Mouse (Mus musculus) heart, postnatal 4 days (tissue): Measurements from ENCODE around the gene Pde4d. TPM values are rescaled to one million over a fixed set of nuclear protein-coding genes. Genes with fewer than 3 reads are reported as not detected.

ENCODE experiments used
- DNase-seq: peaks from one replicate; pipeline ENCODE4 v3.0.0; 2021
- total RNA-seq, 2 experiments: library from RNA; stranded (reverse); gene quantifications; 2 replicates each; pipeline ENCODE4 v1.2.3; 2021

The Pde4d gene
- total RNA-seq, 2 experiments from 2014 or later: 57.1 to 61.1 TPM

DNA sequence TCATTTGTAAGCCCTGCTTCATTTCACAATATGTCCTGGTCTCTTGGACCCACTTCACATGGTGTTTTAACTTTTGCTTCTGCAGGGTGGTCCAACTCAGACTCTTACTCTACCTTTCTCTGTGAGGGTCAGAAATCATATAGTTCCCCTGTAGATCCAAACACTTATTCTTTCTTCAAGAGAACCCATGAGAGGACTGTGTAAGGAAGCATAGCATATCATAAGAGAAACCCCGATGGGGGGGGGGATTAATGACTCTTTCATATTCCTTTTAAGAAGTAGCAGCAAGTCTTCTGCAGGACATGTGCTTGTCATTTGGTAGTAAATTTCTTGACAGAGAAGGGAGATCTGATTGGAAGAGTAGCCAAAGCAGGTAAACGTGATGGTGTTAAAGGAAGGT lies 603.1 kb downstream of the Pde4d start:
- no peak for DNase-seq

DNA sequence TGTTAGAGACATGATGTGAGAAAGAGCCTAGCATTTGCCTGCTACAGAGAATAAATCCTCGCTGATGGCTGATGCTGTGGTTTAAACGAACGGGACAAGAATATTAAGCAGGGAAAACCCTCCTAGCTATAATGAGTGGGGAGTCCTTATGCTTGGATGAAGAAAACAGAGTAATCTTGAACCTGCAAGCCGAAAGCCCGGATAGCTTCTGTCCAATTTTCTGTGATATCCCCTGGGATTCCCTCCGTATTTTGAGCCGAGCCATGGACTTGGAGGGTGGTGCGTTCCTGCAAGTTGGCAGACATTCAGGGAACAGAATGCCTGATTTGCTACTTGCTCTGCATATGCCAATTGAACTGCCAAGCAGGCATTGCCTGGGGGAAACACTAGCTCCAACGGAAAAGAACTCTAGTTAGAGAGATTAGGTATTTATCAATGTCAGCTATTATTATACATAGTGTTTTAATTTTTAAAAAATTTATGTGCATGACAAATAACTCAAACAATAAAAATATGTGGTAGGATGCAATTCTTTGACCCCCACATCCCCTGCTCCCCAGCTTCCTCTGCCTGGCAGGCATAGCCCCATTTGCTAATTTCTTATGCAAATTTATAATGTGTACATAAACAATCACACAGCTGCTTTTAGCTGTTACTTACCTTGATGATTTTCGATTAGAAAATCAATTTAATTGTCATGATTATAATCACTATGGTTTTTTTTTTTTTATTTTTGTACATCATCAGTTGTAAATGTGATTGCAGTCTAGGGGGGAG lies 603.7 kb downstream of the Pde4d start:
- no peak for DNase-seq

DNA sequence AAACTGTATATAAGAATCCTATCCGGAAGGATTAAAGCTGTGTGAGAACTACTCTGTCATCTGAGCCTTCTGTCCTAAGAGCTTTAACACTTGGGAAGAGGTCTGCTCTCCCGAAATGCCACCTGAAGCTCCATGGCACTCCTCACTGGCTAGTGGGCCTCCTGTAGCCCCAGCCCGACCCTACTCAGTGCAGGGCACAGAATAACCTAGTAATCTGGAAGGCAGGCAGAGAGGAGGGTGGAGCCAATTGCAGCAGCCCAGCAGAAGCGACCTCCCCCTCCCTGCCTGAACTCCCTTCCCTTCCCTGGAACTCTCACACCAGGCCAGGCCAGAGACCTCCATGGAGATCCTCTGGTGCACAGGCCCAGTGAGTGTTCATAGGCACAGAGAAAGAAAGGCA lies 608.3 kb downstream of the Pde4d start:
- no peak for DNase-seq

DNA sequence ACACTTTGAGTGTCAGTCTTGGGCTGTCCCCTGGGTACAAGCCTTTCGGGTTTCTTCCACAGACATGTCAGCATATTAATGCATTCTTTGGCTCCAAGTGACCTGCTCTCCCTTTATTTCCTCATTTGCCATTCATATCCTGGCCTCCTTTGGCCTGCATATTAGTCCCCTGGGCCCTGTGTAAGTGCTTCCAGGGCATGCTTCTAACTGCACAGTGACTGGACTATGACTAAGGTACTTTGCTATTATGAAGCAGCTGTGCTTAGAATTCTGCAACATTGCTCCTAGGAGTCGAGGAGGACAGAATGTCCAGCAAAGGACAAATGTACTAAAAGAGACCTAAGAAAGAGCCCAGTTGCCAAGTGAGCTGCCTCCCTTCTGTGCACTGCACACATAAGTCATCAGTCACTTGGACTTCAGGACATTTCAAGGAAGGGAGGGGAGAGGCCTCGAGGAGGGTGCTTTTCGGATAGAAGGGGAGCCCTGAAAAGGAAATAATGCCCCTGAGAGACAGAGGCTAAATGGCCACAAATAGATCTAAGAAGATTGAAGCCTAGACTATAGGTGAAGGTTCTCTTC lies 616.9 kb downstream of the Pde4d start:
- DNase-seq: peak; percentile 18

DNA sequence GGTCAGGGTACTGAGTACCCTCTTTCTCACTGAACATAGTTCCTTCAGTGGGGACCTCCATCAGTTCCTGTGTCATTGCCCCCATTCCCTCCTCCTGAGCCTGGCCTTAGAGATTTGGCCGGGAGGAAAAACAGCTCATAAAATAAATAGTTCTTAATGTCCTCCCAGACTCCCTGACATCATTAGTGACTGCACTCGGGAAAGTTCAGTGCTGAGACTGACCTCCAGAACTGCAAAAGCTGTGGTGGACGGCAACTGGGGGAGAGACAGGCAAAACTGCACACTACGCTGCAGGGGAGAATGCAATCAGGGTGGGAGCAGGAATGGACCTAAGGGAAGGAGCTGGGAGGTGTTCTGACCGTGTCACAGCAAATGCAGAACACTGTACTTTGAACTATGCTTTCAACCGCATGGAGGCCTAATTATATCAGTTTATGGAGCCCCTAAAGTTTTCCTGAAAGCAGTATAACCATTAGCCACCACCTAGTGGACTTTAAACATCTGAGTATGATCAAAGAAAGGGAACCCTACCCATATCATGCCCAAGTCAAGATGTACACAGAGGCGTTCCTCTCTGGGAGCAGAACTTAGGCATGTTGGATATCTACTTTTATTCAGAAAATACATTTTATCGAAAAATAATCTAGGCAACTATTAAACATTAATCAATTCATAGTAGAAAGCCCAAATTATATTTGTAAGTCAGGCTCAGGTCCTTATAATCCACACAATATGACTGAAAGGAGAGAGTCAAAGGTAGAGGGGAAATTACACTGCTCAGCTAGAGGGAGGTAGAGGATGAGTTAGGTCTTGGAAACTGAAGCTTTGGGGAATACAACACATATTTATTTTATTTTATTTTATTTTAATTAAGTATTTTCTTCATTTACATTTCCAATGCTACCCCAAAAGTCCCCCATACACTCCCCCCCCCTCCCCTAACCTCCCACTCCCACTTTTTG lies 618.8 kb downstream of the Pde4d start:
- no peak for DNase-seq

DNA sequence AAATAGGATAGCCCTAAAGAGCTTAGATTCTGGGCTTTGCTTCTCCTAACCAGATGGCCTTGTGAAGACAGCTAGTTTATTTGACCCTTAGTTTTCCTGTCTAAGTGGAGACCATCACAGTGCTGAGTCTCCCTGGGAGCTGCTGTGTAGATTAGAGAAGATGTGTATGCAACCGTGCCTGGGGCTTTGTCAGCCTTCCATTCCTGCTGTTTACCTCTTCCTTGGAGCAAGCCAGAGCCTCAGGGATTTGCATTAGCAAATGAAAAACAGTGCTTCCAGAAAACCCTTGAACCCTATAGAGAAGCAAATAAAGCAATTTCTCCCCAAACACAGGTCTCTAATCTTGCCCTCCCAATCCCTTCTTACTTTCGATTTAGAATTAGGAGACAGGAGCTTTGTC lies 623.6 kb downstream of the Pde4d start:
- no peak for DNase-seq

DNA sequence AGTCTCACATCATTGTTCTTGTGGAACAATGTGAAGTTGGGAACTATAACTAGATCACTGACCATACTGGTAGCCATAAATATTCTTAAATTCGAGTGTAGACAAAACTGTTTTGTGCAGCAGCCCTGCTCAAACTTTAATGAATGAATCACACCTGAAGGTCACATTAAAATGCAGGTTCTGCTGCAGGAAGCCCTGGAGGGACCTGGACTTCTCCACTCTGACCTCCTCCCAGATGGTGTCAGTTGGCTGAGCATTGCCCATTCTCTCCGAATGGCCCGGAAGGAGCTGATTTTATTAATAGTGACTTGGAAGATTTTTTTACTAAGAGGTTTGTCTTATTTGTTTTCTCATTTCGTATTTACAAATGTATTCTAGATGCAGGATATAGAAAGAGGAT lies 624.3 kb downstream of the Pde4d start:
- no peak for DNase-seq

DNA sequence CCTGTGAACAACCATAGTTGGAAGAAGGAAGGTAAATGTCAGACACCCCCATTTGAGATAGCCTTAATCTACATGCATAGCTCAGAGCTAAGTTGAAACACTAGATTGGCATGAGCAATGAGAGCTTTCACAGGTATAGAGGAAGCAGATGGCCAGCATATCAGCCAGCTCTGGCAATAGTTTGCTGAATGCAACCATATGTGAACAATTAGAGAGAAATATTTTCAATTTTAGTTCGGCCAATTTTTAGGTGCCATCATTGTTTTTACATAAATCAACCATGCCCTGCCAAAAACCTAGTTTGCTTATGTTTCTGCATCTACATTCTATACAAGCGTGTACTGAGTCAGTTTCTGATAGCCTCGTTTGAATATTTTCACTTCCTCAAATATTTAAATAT lies 642.9 kb downstream of the Pde4d start:
- no peak for DNase-seq

DNA sequence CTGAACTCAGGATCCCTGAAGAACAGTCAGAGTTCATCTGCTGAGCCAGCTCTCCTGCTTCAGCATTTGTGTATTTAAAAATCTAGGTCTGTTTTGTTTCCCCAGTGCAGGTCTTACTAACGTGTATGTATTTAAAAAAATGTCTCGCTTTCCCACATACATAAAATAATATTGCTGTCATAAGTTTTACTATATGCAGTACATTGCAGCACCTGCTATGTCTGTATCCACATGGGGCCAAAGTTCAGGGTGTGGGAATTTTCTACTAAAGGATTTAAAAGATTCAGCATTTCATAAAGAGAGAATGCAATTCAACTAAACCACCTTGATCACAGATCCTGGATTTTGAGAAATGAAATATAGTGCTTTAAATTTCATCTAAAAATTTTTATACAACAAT lies 646.9 kb downstream of the Pde4d start:
- DNase-seq: no peak

DNA sequence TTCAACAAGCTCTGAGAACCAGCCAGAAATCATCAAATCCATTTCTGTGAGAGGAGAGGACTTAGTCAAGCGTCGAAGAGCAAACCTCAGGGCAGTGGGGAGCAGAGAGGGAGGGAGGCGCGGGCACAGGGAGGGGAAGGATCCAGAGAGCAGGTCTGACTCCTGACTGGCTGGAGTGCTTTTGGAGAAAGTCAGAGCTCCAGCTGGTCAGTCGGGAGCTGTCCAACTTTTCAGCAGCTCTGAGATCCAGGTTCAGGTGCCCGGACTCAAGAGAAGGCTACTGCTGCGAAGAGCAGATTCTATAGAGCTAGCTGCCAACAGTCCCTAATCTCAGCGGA lies 666.2 kb downstream of the Pde4d start:
- peak; percentile 73 for DNase-seq

DNA sequence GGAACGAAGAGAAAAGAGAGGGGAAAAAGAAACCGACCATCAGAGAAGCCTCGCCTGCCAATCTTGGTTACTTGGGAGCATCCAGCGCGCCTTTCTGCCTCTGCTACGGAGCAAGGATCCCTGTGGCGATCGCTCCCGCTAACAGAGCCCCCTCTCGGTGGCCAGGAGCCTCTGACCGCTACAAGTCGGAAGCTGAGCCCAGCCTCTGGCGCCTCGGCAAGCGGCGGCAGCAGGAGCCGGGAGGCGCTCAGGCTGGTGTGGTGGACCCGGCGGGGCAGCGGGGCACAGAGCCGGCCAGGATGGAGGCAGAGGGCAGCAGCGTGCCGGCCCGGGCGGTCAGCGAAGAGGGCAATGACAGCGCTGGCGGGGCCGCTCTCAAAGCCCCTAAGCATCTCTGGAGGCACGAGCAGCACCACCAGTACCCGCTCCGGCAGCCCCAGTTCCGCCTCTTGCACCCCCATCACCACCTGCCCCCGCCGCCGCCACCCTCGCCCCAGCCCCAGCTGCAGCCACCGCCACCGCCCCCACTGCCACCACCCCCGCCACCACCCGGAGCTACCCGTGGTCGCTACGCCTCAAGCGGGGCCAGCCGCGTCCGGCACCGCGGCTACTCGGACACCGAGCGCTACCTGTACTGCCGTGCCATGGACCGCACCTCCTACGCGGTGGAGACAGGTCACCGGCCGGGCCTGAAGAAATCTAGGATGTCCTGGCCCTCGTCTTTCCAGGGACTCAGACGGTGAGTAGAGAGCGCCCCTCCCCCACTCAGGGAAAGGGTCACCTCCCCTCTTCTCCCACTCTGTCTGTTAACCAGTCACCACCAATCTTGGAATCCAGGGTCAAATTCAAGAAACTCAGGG lies 666.8 kb downstream of the Pde4d start:
- peak; percentile 53 for DNase-seq

DNA sequence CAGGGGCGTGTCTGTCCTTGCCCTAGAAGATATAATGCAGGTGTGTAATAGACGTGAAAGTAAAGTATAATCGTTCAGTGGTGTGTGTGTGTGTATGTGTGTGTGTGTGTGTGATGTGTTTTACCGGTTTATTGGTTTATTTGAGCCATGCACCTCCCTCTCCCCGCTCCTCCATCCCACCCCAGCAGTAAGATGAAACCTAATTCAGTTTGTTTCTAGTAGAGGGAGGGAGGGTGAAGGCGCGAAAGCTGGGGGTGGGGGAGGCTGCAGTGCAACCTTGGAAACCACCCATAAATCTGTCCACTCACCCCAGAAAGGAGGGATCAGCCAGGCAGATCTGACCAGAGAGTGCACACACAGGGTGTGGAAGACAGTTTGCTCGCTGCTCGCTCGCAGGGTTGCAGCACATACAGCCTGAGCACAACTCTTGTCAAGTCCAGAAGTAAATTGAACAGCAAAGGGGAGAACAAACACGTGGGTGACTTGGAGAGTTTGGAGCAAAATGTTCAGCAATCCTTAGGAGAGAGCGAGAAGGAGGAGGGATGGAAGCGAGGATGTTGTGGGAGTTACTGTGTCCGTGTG lies 667.6 kb downstream of the Pde4d start:
- DNase-seq: no peak

DNA sequence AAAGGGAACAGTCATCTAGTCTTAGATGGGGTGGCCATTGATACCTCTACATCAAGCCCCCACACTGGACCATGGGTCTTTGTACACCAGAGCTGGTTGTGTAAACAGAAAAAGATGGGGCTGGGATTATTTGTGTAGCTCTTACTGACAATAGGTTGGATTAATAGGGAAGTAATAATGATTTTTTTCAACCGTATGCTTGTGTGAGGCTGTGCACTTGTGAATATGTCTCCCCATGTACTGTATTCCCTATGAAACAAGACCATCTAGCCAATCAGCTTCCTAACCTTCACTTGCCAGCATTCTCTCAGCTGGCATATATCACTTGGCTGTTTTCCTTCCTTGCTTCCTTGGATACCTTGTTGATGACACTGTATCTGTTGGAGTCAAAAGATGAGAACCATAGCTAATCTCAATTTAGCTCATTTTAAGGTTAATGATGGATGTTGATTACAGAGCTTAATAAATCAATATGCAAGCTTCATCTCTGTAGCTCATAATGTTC lies 668.6 kb downstream of the Pde4d start:
- DNase-seq: no peak

DNA sequence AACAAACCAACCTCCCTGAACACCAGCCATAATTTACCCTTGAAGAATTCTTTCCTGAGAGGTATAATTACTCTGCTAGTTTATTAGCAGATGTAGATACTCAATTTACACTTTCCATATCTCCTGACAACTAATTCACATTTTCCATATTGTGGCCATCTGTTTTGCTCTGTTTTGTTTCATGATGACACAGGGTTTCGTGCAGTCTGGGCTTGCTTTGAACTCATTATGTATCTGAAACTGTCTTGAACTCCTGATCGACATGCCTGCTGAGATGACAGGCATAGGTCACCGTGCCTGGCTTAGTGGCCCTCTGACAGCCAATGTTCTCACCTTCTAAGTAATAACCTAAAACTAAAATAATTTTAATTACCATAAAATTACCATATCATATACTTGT lies 672.1 kb downstream of the Pde4d start:
- no peak for DNase-seq

DNA sequence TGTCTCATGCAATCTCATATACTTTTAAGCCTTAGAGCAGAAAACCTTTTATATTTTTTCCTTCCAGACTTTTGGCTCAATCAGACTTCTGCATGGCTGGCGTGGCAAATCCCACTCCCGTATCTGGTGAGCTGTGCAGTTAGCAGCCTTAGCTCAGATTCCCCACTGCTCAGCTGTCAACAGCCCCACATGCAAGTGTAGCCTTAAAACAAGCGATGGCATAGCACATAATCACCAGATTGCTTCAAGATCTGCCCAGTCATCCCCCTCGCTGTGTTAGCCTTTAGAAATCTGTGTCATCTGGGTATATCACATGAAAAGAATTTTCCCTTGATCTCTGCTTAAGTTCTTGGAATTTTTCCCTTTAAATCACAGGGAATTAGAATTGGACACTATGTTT lies 686.7 kb downstream of the Pde4d start:
- no peak for DNase-seq

DNA sequence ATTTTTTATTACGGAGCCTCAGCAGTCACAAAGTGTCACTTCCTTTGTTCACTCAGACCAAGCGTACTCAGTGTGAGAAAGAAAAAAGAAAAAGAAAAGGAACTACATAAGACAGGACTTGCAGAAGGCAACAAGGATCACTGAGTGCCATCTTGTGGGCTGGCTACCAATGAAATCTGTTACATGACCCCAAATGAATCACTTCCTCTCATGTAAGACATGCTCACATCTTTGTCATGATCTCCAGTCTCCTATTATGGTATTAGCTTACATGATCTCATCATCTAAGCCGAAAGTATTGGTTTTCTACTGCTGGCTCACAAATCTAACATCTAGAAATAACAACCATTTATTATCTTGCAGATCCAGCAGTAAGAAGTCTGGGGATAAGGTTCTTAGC lies 709.0 kb downstream of the Pde4d start:
- DNase-seq: no peak

DNA sequence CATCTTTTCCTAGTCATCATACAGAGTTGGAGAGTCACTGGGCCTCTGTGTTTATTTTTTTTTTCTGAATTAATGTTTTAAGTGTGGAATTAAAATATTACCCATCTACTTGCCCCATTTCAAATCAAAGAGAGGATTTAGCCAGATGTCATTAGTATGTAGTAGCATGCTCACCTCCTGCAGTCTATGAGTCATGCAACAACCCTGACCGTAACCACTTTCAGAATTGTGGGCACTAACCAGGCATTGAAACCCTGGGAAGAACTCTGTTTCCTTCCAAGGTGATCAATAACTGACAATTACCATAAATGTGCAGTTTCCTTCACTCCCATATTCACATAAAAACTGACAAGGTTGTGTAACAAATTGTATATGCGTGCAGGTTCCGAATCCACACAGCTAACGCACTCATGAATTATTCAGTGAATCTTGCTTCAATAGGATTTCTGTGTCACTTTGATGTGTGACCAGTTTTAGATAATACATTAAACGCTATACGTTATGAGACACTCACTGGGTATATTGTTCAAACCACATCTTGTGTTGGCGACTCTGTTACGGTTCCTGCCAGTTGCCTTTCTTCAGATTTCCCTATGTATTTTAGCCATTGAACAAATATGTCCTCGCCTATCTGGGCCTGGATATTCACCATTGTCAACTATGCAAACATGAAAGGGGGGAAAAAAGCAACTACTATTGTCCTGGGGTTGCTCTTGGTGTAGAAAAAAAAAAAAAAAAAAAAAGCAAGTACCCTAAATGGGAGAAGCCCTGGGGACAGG lies 719.0 kb downstream of the Pde4d start:
- no peak for DNase-seq

DNA sequence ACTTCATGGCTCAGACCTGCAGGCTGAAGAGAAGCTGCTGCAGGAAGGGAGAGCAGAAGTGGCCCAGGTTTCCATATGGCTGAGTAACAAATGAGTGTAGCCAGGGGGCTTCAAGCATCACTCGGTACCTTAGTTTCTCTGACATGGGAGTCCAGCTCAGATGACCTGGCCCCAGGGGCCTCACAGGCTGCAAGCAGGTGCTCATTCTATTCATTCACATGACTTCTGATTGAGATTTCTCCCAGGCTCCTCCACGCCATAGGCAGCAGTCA lies 719.5 kb downstream of the Pde4d start:
- DNase-seq: no peak

DNA sequence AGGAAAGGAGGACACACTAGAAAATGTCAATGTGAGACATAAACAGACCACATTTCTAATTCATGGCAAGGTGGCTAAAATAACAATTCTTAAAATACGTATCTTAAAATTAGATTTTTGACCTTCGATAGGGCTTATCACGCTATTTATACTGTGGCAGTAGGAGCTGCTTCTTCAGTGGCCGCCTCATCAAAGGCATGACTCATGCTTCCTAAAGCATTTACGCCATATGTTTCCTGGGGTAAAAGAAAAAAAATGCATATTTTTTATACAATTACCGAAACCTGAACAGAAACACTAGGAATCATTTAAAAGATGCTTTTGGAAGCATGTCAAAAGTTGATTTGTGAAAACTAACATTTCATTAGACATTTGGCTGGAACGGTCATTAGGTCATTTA lies 721.9 kb downstream of the Pde4d start:
- DNase-seq: no peak

DNA sequence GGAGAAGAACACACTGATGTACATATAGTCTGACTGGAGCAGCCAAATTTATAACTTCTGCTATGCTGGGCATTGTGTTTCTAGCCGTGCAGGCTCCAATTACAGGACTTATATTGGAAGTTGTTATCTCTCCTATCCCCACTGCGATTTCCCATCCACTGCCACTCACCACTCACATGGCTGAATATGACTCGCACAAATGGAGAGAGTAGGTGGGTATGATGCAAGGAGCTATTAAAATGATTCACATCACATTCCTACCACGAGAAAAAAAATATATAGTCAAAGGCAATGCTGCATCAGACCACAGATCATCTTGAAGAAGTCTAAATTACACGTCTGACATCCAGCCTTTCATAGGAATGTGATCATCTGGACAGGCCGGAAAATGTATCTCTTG lies 725.5 kb downstream of the Pde4d start:
- DNase-seq: no peak

DNA sequence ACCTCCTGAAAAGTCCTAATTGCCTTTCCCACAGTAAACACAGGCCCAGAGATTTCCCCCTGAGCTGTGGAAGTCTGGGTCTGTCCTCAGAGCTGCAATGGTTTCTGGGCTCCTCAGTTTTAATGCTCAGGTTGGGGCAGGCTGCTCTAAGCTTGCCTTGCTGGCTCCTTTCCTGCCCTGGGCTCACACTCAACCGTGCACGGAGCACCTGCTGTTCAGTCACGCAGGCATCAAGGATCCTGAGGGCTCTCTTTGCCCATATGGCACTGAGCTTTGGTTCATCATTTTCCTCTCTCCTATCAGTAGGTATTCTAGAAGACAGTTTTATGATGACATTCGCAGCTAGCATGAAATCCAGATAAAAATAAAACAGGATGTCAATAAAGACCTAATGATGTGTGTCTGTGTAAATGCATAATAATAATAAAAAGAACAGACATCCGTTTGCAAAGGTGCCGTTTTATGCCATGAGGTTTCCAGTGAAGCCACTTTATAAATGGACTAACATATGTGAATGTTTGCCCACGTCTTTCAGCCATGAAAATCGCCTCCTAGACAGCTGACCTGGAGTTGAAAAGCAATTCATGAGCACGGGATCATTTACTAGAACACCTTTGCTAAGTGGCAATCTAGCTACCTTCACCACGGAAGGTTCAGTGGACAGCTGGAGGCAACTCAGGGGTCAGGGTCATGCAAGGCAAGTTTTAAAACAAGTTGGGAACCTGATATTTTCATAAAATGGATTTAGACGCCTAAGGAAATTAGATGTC lies 726.3 kb downstream of the Pde4d start:
- DNase-seq: no peak
